Mouse (Mus musculus): ENCODE measurements at regions not wholly inside any gene's neighbourhood (a gene's known extent, or its start where the extent isn't known, plus 50 kb on each side); places are given as distances from the start of the nearest gene placed in this dataset.
A peak's percentile ranks its signal among the peaks of the same experiment; 100 is the strongest.

- peak; percentile 52 for DNase-seq (ENCODE audit: low read depth, low spot score)
These were observed 137.1 kb downstream of the Sh3bp4 start for GRCm38 (mm10) chr1:89207306-89207705.

GRCm38 (mm10) chr1:89211116-89211515 lies 140.9 kb downstream of the Sh3bp4 start:
- DNase-seq (ENCODE audit: low read depth, low spot score): no peak

- DNase-seq (ENCODE audit: low read depth, low spot score): no peak
These were observed 158.2 kb downstream of the Sh3bp4 start for GRCm38 (mm10) chr1:89228426-89228825.

GRCm38 (mm10) chr1:89231756-89232155 lies 161.5 kb downstream of the Sh3bp4 start:
- DNase-seq (ENCODE audit: low read depth, low spot score): no peak

- DNase-seq (ENCODE audit: low read depth, low spot score): no peak
These were observed 162.2 kb downstream of the Sh3bp4 start for GRCm38 (mm10) chr1:89232391-89232790.

- no peak for DNase-seq (ENCODE audit: low read depth, low spot score)
These were observed 164.7 kb downstream of the Sh3bp4 start for GRCm38 (mm10) chr1:89234895-89235294.

- peak; percentile 61 for DNase-seq (ENCODE audit: low read depth, low spot score)
These were observed 165.1 kb downstream of the Sh3bp4 start for GRCm38 (mm10) chr1:89235296-89235695.

GRCm38 (mm10) chr1:89237696-89238095 lies 167.5 kb downstream of the Sh3bp4 start:
- no peak for DNase-seq (ENCODE audit: low read depth, low spot score)

- DNase-seq (ENCODE audit: low read depth, low spot score): no peak
These were observed 174.4 kb downstream of the Sh3bp4 start for GRCm38 (mm10) chr1:89244598-89244997.

GRCm38 (mm10) chr1:89245202-89246003 lies 175.2 kb downstream of the Sh3bp4 start:
- DNase-seq (ENCODE audit: low read depth, low spot score): no peak

GRCm38 (mm10) chr1:89251753-89252152 lies 181.5 kb downstream of the Sh3bp4 start:
- DNase-seq (ENCODE audit: low read depth, low spot score): no peak

GRCm38 (mm10) chr1:89252528-89252927 lies 182.3 kb downstream of the Sh3bp4 start:
- no peak for DNase-seq (ENCODE audit: low read depth, low spot score)

GRCm38 (mm10) chr1:89257945-89258344 lies 187.7 kb downstream of the Sh3bp4 start:
- DNase-seq (ENCODE audit: low read depth, low spot score): no peak

GRCm38 (mm10) chr1:89265771-89266170 lies 188.8 kb upstream of the Agap1 start:
- no peak for DNase-seq (ENCODE audit: low read depth, low spot score)

GRCm38 (mm10) chr1:89268806-89269205 lies 185.8 kb upstream of the Agap1 start:
- no peak for DNase-seq (ENCODE audit: low read depth, low spot score)

- DNase-seq (ENCODE audit: low read depth, low spot score): no peak
These were observed 182.9 kb upstream of the Agap1 start for GRCm38 (mm10) chr1:89271743-89272142.

GRCm38 (mm10) chr1:89273021-89273420 lies 181.6 kb upstream of the Agap1 start:
- no peak for DNase-seq (ENCODE audit: low read depth, low spot score)

- no peak for DNase-seq (ENCODE audit: low read depth, low spot score)
These were observed 180.7 kb upstream of the Agap1 start for GRCm38 (mm10) chr1:89273786-89274362.

GRCm38 (mm10) chr1:89279382-89279781 lies 175.2 kb upstream of the Agap1 start:
- DNase-seq (ENCODE audit: low read depth, low spot score): no peak

GRCm38 (mm10) chr1:89281107-89281655 lies 173.4 kb upstream of the Agap1 start:
- no peak for DNase-seq (ENCODE audit: low read depth, low spot score)

- DNase-seq (ENCODE audit: low read depth, low spot score): no peak
These were observed 169.6 kb upstream of the Agap1 start for GRCm38 (mm10) chr1:89285041-89285440.

- no peak for DNase-seq (ENCODE audit: low read depth, low spot score)
These were observed 167.3 kb upstream of the Agap1 start for GRCm38 (mm10) chr1:89287136-89287795.
